Mouse (Mus musculus) heart, postnatal 0 days (tissue): ENCODE results near the gene Lrrc74a.

Experiments used
- CTCF ChIP-seq: IDR thresholded peaks from 2 replicates; pipeline ENCODE4 v1.5.1; 2016; ENCODE audit warnings: antibody characterized with exemption, control low read depth, low read depth
- EP300 ChIP-seq: IDR thresholded peaks from 2 replicates; pipeline ENCODE4 v1.6.1; 2016; ENCODE audit warnings: antibody characterized with exemption, low read depth

DNA sequence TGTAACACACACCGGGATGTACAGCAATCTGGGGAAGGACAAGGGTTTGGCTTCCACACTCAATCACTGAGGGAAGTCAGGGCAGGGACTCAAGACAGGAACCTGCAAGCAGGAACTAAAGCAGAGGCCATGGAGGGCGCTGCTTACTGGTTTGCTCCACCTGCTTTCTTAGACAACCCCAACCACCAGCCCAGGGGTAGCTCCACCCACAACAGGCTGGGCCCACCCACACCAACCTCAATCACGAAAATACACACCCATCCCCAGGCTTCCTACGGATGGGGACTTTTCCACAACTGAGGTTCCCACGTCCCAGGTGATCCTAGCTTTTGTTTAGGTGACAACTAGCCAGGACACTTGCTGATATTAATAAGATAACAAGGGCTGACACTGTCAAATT, 28.3 kb upstream of the Lrrc74a start:
- TF ChIP-seq CTCF: no peak
- no peak for TF ChIP-seq EP300
